Mouse (Mus musculus) T-helper 2 cell (primary cell): ENCODE results near the gene Camta2.

ENCODE experiments used
- in situ Hi-C: fragments of 300-600 bp; cut with MboI, MseI; formaldehyde crosslinking; loops from one replicate; pipeline ENCODE4 v1.15.1; 2025; ENCODE audit warnings: high pct_unique_total_duplicates

Gene Camta2

DNA sequence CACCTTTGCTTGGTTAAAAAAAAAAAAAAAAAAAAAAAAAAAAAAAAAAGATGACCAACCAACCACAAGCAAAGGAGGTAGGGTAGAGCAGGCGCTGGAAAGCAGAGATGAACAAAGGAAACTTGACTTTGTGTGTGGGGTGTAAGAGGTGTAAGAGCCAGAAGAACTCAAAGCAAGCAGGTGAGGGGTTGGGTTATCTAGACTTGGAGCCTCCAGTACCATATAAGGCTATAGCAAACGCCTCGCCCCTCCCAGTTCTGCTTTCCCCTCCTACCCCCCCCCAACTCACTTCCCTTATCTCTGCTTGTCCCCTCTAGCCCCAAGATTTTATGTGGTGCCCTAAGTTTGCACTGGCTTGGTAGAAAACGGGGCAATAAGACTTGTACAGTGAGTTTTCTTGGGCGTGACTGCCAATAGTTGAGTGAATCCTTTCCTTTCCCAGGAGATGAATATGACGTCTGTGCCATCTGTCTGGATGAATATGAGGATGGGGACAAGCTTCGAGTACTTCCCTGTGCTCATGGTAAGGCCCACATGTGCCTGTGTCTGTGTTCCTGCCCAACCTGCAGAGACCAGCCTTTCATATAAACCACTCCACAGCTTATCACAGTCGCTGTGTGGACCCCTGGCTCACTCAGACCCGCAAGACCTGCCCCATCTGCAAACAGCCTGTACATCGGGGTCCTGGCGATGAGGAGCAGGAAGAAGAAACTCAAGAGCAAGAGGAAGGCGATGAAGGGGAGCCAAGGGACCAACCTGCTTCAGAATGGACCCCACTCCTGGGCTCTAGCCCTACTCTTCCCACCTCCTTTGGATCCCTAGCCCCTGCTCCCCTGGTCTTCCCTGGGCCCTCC, 37.4 kb downstream of the Camta2 start:
- in situ Hi-C loops = loop anchor here (25.0 kb wide), 2 partner anchors 888 to 1238 kb away; partner anchors contain the start of genes Kdm6b, Polr2a, Slc35g3 and Zbtb4

DNA sequence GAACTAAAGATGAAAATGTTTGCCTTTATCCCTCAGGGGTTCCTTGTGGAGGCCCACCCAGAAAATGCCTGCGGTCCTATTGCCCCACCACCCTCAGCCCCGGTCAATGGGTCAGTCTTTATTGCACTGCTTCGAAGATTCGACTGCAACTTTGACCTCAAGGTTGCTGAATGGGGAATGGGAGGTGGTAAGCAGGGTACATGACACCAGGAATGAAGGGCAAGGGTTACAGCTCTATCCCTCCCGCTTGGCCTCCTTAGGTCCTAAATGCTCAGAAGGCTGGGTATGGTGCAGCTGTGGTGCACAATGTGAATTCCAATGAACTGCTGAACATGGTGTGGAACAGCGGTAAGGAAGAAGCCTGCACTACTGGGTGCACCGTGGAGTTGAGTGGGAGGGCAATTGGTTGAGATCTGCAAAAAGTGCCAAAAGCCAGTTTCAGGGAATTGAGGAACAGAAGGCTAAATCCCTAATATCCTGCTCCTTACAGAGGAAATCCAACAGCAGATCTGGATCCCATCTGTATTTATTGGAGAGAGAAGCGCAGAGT, 38.6 kb downstream of the Camta2 start:
- in situ Hi-C loops = no loop called here

DNA sequence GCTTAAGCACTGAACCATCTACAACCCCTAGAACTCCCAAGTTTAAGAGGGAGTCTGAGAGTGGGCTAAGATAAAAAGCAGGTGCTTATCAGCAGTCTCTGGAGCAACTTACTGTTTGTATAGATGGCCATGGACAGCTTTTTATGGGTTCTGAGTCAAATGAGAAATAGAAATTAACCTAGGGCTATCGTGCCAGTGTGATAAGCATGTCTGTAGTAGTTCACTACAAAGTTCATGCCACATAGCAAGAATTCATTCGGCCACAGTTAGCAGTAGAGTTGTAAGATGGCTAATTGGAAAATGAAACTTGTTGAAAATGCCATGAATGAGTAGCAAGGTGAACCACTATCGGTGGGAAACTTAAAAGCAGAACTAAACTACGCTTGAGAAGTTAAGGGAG, 39.4 kb downstream of the Camta2 start:
- in situ Hi-C loops = no loop called here

DNA sequence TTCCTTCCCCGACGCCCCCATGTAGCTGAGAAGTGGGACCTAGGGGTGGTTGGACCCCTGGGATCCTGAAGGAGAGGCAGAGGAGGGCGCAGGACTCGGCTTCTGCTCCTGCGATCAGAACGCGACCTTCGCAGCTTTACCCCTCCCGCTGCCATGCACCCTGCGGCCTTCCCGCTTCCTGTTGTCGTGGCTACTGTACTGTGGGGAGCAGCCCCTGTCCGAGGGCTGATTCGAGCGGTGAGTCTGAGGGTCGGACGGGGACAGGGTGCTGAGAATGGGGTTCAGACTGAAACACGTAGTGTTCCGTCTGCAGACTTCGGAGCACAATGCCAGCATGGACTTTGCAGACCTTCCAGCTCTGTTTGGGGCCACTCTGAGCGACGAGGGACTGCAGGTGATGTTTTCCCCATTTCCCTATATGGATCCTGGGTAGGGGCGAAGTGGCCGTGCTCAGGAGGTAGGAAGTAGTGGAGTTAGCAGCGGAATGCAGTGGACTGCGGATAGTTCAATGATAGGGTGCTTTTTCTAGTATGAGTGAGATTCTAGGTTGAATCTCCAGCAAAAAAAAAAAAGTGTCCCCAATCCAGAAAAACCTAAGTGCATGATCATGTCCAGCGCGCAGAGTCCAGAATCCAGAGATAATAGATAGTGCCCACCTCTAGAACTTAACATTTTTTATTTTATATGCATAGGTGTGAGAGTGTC, 40.0 kb downstream of the Camta2 start:
- in situ Hi-C loops = no loop called here

DNA sequence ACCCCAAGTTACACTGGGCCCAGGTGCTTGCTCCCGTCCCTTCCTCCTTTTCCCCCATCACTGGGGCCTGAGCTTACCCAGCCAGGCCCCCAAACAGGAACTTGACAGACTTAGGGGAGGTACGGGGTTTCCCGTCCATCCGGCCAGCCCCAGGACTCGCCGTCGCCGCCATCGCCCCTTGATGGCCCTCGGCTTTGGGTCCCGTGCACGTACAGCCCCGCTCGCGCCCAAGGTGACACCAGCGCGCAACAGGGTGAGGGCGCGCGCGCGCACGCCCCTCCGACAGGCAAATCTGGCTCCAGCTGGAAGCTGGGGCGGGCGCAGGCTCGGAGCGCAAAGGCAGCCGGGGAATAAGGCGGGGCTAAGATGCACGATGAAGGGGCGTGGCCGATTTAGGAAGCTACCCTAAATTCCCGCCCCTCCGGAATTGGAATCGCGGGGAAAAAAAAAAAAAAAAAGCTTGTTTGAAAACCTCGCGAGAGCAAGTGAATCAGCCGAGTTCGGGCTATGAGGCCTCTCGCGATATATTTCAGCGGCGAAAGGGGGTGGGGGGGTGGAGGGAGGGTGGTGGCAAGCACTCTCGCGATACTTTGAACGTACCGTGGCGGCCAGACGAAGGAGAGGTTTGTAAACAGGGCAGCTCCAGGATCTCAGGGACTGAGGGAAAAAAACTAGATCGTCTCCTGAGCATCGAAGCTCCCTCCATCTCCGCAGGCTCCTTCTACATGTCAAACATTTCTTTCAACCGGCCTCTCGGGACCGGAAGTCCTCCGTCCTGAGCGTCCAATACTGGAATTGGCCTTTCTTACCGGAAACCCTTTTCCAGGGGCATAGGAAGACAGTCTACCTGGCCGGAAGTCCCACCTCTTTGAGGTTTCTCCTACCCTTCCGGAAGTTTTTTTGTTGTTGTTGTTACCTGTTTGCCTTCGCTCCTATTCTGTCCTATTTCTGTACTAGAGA, 40.9 kb downstream of the Camta2 start, which contains the start of the genes Rnf167 and Slc25a11:
Rnf167 (plus strand) TSS at position 545 of the 960 bp plus-strand sequence.
Slc25a11 (minus strand) TSS at position 789 of the 960 bp plus-strand sequence.
- in situ Hi-C loops = no loop called here

DNA sequence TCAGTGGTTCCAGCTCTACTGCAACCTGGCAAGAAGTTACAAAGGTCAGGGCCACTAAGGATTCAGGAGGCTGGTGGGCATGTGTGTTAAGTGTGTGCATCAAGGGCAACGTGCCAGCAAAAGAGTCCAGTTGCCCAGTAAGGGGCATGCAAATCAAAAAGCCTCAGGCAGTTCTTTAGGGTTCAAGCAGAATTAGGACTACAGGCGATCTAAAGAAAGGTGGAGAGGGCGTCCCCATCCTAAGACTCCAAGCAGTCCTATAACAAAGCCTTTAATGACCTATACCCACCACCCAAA, 41.7 kb downstream of the Camta2 start:
- in situ Hi-C loops = no loop called here

DNA sequence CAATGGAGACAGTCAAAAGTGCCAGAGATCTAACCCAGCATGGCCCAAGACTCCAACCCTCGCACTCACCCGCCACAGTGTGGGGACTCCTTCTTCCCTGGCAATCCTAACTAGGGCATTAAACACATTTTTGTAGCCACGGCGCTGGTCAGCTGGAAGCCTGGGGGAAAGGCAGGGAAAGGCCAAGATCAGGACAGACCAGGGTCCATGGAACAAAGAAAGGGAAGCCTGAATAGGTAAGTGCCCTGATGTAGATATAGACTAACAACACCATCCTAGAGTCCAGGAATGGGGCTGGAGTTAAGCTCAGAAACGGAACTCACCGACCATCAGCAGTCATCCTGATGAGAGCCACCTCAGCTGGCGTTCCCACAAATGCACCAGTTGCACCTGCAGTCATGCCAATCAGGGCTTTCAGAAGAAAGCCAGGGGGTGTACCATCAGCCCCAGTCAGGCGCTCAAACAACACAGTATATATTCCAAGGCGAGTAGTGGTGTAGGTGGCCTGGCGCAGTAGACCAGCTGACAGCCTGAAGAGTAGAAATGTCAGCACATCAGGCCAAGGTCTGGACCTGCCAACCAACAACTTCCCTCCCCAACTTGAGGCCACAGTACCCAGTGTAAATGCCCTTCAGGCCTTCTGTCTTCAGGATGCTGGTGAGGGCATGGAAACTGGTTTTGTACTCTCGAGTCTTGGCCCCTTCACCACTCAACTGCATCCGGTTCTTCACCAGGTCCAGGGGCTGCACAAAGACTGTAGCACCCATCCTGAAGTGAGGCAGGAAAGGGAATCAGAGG, 42.2 kb downstream of the Camta2 start:
- in situ Hi-C loops = no loop called here

DNA sequence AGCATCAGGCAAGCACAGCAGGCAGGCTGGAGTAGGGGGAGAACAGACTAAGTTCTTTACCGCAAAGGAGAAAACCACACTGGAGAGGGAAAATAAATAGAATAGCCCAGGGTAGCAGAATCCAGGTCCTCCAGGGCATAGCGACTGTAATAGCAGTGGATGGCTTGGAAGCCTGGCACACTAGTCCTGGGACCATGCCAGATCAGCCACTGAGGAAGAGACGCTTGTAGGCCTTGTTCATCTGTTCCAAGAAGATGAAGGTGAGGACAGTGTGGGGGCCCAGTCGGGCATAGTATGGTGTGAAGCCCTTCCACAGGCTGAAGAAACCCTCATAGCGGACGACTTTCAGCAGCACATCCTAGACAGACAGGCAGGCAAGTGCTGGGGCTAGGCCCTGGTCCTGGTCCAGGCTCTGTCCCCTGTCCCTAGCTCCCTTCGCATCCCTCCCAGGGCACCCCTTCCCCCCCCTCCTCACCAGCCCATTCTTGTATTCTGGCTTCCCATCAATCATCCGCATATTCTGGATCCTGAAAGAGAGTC, 43.3 kb downstream of the Camta2 start:
- in situ Hi-C loops = no loop called here

DNA sequence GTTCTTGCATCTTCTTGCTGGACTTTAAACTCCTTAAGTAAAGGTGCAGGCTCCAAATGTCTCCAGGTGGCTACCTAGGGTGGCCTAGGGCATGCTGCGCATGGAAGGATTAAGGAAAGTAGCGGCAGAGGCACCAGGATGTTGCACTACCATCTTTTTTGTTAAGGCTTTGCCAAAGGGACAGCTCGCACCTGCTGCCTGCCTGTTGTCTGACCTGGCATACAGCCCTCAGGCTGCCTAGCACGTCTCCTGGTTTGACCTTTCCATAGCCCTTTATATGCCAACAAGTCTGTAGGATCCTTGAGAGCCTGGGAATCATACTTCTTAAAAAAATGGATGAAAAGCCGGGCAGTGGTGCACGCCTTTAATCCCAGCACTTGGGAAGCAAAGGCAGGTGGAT, 44.9 kb downstream of the Camta2 start:
- in situ Hi-C loops = no loop called here

DNA sequence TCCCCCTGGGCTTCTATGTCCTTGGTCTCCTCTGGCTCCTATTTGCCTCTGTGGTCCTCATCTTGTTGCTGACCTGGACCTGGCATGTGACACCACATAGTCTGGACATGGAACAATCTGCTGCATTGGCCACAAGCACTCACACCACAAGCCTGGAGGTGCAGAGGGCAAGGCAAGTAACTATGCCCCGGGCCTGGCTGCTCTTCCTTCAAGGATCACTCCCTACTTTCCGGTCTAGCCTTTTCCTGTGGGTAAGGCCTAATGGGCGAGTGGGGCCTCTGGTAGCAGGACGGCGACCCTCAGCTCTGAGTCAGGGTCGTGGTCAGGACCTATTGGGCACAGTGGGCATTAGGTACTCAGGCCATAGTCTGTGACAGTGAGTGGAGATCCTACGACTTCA, 46.7 kb downstream of the Camta2 start:
- in situ Hi-C loops = no loop called here

DNA sequence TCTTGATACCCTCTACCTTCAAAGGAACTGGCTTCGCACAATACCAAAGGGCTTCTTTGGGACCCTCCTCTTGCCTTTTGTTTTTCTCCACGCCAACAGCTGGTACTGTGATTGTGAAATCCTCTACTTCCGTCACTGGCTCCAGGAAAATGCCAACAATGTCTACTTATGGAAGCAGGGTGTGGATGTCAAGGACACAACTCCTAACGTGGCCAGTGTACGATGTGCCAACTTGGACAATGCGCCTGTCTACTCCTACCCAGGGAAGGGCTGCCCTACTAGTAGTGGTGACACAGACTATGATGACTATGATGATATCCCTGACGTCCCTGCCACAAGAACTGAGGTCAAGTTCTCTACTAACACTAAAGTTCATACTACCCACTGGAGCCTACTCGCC, 47.9 kb downstream of the Camta2 start:
- in situ Hi-C loops = no loop called here

DNA sequence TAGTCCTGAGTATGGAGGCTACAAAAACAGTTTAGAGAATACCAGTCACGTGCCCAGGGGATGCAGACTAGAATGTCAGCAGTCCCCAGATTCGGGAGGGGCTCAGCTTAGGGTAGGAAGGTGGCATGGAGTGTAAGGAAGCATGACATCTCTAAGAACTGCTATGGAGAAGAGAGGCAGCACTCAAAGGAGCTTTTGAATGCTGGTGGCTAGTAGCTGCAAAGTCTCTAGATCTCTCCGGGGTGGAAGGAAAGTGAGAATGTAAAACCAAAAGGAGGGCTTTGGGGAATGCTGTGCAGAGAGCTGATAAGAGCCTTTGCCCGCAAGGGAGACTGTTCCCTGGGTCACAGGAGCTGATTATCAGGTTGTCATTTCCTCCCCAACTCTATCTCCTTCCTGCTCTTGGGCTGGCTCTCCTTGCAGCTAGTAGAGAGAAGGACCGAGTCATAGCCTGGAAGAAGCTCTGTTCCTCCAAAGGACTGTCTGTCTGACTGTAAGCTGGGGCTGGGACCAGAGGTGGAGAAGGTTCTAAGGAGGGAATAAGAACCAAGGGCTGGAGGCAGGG, 49.1 kb downstream of the Camta2 start, which contains the start of gene Gp1ba:
Gp1ba (plus strand) TSS at position 409 of the 565 bp plus-strand sequence.
- in situ Hi-C loops = no loop called here

DNA sequence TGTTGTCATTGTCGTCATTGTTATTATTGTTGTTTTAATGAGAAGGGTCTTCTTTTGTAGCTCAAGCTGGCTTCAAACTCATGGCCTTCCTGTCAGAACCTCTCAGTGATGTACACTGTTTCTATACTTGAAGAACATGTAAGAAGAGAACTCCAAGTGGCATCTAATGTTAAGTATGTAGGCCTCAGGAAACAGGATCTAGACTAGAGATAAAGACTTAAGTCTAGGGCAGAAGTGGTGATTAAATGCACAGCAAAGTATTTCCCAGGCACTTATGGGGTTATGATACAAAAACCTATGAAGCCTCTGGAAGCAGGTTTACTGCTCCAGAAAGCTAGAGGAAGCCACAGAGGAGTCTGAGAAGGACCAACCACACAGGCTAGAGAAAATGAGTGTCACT, 49.6 kb downstream of the Camta2 start:
- in situ Hi-C loops = no loop called here

DNA sequence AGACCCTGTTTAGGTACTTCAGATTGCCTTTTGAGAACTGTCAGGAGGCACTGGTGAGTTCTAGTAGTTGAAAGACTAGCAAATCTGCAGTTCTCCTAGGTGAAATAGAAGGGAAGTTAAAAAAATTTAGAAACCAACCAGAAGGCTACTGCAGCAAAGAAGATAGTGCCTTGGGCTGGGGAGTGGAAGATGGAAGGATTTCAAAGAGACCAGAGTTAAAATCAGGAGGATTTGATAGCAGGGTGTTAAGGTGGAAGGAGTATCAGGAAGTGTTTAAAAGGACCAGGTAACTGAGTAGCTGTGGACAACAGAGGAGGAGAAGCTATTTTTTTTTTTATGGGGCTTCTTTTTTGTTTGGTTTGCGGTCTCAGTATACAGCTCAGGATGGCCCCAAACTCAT, 50.1 kb downstream of the Camta2 start:
- in situ Hi-C loops = no loop called here

DNA sequence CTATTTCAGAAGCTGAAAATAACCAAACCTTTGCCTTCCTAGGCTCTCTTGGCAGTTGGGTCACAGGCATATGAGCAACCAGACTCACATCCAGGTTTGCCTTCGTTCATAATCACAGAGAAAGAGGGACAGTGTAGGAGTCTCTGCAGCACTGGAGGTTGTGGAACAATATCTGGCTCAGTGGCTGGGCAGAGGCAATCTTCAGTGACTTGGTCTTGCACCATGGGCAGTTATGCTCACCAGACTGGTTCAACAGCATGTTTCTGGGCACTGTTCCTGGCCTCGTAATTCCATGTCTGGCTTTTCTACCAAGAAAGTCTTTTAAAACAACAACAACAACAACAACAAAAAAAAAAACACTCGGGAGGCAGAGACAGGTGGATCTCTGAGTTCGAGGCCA, 52.3 kb downstream of the Camta2 start:
- in situ Hi-C loops = no loop called here

DNA sequence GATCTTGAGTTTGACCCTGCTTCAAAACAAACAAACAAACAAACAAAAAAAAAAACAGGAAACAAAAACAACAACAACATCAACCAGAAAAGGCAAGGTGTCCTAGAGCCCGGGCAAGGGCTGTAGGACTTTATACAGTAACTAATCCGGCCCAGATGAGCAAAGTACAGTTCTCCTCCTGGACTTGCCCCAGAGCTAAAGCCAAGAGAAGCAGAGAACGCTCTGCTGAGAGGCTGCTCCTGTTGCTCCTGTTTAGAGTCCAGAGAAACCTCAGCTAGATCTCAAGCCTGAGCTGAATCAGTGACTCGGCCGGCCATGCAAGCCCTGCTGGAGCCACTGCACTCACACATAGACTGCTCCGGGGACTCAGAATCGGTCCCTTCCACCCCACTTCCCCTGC, 57.8 kb downstream of the Camta2 start:
- in situ Hi-C loops = no loop called here

DNA sequence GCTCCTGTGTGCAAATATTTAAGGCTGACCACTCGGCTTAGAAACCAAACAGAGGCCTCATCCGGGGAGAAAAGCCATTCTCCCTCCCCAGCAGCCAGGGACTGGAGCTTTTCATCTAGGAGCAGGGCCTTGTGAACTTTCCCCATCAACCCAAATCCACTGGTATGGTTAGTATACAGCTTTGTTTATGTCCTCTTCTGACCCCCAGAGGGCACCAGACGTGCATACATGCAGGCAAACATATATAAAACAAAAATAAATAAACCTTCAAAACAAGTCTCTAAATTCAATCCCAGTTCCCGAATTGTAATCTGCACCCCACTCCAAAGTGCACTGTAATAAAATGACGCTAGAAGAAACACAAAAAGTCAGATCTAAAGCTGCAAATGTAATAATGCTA, 58.3 kb downstream of the Camta2 start:
- in situ Hi-C loops = no loop called here

DNA sequence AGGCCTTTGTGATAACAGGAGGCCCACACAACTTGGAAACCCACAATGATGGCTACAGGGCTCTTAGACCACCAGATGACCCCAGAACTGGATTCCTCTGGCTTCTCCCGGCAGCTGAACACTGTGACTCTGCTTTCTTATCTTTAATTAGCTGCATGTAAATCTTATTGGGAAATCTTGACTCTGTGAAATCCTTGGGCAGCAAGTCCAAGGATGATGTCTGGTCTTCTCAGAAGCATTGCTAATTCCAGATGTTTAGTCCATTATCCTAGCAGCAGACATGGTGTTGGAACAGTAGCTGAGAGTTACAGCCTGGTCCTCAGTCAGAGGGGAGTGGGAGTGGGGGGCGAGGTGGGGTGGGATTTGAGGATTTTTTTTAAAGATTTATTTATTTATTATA, 59.5 kb downstream of the Camta2 start:
- in situ Hi-C loops = no loop called here

DNA sequence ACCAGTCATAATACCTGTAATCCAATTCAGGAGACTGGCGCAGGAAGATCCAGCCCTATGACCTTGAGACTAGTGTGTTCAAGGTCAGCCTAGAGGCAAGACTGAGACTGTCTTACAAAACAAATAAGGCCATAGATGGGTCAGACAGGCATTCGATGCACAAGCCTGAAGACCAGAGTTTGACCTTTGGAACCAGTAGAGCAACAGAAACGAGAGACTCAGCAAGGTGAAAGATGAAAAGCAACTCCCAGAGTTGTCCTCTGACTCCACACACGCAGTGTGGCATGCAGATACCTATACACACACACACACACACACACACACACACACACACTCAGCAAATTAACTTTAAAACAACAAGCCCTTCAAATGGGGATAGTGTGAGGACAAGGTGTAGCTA, 61.0 kb downstream of the Camta2 start:
- in situ Hi-C loops = no loop called here

DNA sequence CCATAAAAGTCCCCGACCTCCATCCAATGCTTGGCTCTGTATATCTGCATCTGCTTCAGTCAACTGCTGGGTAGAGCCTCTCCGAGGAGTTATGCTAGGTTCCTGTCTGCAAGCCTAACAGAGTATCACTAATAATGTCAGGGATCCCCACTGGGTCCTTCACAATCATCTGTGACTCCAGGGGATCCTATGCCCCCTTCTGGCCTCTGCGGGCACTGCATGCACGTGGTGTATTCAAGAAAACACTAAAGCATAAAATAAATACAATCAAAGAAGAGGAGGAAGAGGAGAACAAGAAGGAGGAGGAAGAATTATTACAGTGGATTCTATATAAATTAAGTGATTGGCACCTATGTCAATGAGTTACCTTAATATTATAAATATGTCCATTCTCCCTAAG, 62.4 kb downstream of the Camta2 start:
- in situ Hi-C loops = no loop called here
